Mouse (Mus musculus) lung, postnatal 0 days (tissue): ENCODE measurements around the gene Ralgapa2.

ENCODE experiments used
- CTCF ChIP-seq: IDR thresholded peaks from 2 replicates; pipeline ENCODE4 v1.5.1; 2016; ENCODE audit warnings: antibody characterized with exemption, mild to moderate bottlenecking
- EP300 ChIP-seq: IDR thresholded peaks from 2 replicates; pipeline ENCODE4 v1.6.1; 2016; ENCODE audit warnings: antibody characterized with exemption, mild to moderate bottlenecking, control low read depth

DNA sequence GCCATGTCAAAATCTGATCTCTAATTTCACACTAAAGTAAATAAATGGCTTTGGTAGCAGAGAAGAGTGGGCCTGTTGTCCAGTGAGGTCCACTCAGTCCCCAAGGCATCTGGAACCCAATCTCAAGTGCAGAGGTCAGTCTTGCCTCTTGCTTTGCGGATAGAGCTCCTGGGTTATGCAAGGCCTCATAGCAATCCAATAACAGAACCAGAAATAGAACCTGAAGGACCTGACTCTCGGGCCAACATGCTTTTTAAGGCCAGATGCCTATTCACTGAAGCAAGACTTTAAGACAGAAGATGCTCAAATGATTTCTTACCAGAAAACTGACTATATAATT lies 407 bp upstream of the Ralgapa2 start:
- TF ChIP-seq CTCF (no peak), EP300 (0 out of 2 replicates have a peak, but pooled peaks have one; percentile 20)
